Mouse (Mus musculus) MN1 (cell line): ENCODE data around the gene Helz2.
"Not testable (repeated sequence)": the region's sequence is repeated elsewhere in the genome, so short reads cannot be mapped to it uniquely, and the experiment has no call there.

Experiments used
- DNase-seq: peaks from one replicate; pipeline ENCODE4 v3.0.0-alpha.2; 2016; ENCODE audit warnings: low spot score

Helz2 gene

GRCm38 (mm10) chr2:181196628-181197300 lies 45.1 kb downstream of the Helz2 start:
- no peak for DNase-seq

- no peak for DNase-seq
Observed at GRCm38 (mm10) chr2:181193044-181193443, 48.8 kb downstream of the Helz2 start.

DNA sequence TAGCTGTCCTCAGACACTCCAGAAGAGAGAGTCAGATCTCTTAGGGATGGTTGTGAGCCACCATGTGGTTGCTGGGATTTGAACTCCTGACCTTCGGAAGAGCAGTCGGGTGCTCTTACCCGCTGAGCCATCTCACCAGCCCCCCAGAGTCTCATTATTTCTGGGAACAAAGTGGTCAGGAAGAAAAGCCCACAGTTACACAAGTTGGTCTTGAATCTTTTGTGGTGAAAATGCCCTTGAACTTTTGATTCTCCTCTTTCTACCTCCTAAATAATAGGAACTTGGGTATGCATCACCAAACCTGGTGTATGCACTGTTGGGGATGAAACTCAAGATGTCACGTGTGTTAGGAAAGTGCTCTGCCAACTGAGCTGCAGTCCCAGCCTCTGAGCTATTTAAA lies 49.9 kb downstream of the Helz2 start:
- DNase-seq, result no peak

- not testable (repeated sequence) for DNase-seq
Observed at GRCm38 (mm10) chr2:181191385-181191784, 50.4 kb downstream of the Helz2 start.

GRCm38 (mm10) chr2:181189321-181189720 lies 52.5 kb downstream of the Helz2 start:
- no peak for DNase-seq

DNA sequence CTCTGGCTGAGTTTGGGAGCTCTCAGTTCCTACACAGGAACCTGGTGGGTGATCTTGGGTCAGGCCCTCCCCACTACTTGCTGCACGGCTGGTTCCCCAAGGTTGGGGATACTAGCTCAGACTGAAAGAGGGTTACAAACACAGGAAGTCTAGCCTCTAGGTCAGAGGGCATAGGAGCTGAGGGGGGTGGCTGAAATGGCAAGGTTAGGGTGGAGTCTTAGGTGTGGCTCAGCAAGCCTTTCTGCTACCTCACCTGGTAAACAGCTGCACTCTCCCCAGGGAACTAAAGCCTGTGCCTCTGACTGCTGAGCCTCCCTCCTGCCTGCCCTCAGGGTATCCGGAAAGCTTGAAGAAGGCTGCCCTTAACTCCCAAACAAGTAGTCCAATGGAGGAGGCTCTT lies 53.1 kb downstream of the Helz2 start:
- DNase-seq, result no peak

GRCm38 (mm10) chr2:181187121-181188000 lies 54.5 kb downstream of the Helz2 start, which contains the start of gene Ppdpf:
TSS of gene Ppdpf (plus strand) at chr2:181187247.
- peak; percentile 95 for DNase-seq

DNA sequence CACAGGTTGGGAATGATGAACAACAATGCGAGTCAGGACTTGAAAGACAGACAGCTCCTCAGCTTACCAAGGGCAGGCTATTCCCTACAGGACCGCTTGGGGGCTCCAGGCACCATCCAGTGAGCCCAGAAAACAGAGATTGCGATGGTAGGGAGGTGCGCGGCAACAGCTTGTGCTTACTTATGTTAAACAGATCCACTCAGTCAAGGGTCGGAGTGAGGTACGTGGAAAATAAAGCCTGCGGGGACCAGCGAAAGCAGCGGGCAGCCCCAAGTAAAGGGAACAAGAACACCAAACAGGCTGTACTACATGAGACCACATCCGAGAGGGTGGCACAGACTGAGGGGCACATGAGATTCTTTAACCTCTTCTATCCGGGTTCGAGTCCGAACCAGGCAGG lies 55.2 kb downstream of the Helz2 start:
- peak; percentile 95 for DNase-seq

- no peak for DNase-seq
Observed at GRCm38 (mm10) chr2:181180898-181181297, 60.9 kb downstream of the Helz2 start.

- DNase-seq, result no peak
Observed at GRCm38 (mm10) chr2:181178471-181178870, 63.4 kb downstream of the Helz2 start.

- DNase-seq, result no peak
Observed at GRCm38 (mm10) chr2:181178015-181178414, 63.8 kb downstream of the Helz2 start.
